Comparison of ENCODE assay signal across 8 mouse cellular contexts in genomic region chr14:47417346-47417745, GRCm38 (mm10). TPM values are rescaled to one million over a fixed set of nuclear protein-coding genes. Genes with fewer than 3 reads are reported as not detected.
DNase-seq lines count a peak whose midpoint lies in the region; ATAC-seq lines count a peak whose summit lies in the region.

No protein-coding gene starts in this region.

- H3K4me1 ChIP-seq in kidney, embryonic 14.5 days (ENCODE audit: control insufficient read depth, insufficient read depth, low read length) = peaks cover 9% of the 10 kb centered on the region; the same call in 1 of the 2 replicates
- H3K4me1 ChIP-seq in embryonic facial prominence, embryonic 12.5 days = peaks cover 18% of the 10 kb centered on the region
- peaks cover 9% of the 10 kb centered on the region for H3K4me1 ChIP-seq in intestine, embryonic 15.5 days (replicated peaks)
- H3K4me1 ChIP-seq in midbrain, embryonic 16.5 days (ENCODE audit: control insufficient read depth, insufficient read depth, low read length) = peaks cover 7% of the 10 kb centered on the region

- peak overlapping the region; percentile 63 for H3K4me2 ChIP-seq in kidney, embryonic 14.5 days (replicated peaks; ENCODE audit: low read depth, low read length)
- H3K4me2 ChIP-seq in embryonic facial prominence, embryonic 12.5 days (replicated peaks) = peak overlapping the region; percentile 77
- peak overlapping the region; percentile 64 for H3K4me2 ChIP-seq in intestine, embryonic 15.5 days (replicated peaks)
- H3K4me2 ChIP-seq in midbrain, embryonic 16.5 days (ENCODE audit: low read length) = peak overlapping the region; percentile 67

- no peak overlapping the region for H3K27ac ChIP-seq in kidney, embryonic 14.5 days (ENCODE audit: low read depth, low read length)
- no peak overlapping the region for H3K27ac ChIP-seq in embryonic facial prominence, embryonic 12.5 days
- no peak overlapping the region for H3K27ac ChIP-seq in intestine, embryonic 15.5 days
- no peak overlapping the region for H3K27ac ChIP-seq in midbrain, embryonic 16.5 days (ENCODE audit: low read length)

- no peaks in the 10 kb centered on the region for H3K9me3 ChIP-seq in kidney, embryonic 14.5 days (ENCODE audit: control insufficient read depth, low read length)
- no peaks in the 10 kb centered on the region for H3K9me3 ChIP-seq in embryonic facial prominence, embryonic 12.5 days
- no peaks in the 10 kb centered on the region for H3K9me3 ChIP-seq in intestine, embryonic 15.5 days
- H3K9me3 ChIP-seq in midbrain, embryonic 16.5 days (replicated peaks; ENCODE audit: control insufficient read depth, low read length, poor library complexity, severe bottlenecking) = no peaks in the 10 kb centered on the region

- no peak for DNase-seq in kidney, adult 9 months
- no peak for DNase-seq in thymus, postnatal 0 days (ENCODE audit: low spot score)
- DNase-seq in ovary, postnatal 10 days (ENCODE audit: low spot score) = no peak
- no peak for DNase-seq in layer of hippocampus, adult 9-11 months

- no peaks in the 10 kb centered on the region for H3K27me3 ChIP-seq in kidney, embryonic 14.5 days (ENCODE audit: control insufficient read depth, insufficient read depth, low read length)
- H3K27me3 ChIP-seq in embryonic facial prominence, embryonic 12.5 days = no peaks in the 10 kb centered on the region
- H3K27me3 ChIP-seq in intestine, embryonic 15.5 days (replicated peaks) = no peaks in the 10 kb centered on the region
- no peaks in the 10 kb centered on the region for H3K27me3 ChIP-seq in midbrain, embryonic 16.5 days (ENCODE audit: control insufficient read depth, insufficient read depth, low read depth, low read length)

- 26% methylated on average over 3 of the region's 3 CpGs for WGBS in kidney, embryonic 14.5 days
- WGBS in embryonic facial prominence, embryonic 12.5 days = 26% methylated on average over 3 of the region's 3 CpGs
- WGBS in intestine, embryonic 15.5 days = 21% methylated on average over 3 of the region's 3 CpGs
- 42% methylated on average over 3 of the region's 3 CpGs for WGBS in midbrain, embryonic 16.5 days

- H3K4me3 ChIP-seq in kidney, embryonic 14.5 days (ENCODE audit: low read length) = peak overlapping the region; percentile 57
- H3K4me3 ChIP-seq in embryonic facial prominence, embryonic 12.5 days = peak overlapping the region; percentile 64
- H3K4me3 ChIP-seq in intestine, embryonic 15.5 days (replicated peaks) = peak overlapping the region; percentile 58
- peak overlapping the region; percentile 36; the same call in 1 of the 2 replicates for H3K4me3 ChIP-seq in midbrain, embryonic 16.5 days (ENCODE audit: low read depth, low read length)

- H3K9ac ChIP-seq in kidney, embryonic 14.5 days (ENCODE audit: low read depth, low read length) = peak overlapping the region; percentile 58
- H3K9ac ChIP-seq in embryonic facial prominence, embryonic 12.5 days = peak overlapping the region; percentile 66
- H3K9ac ChIP-seq in intestine, embryonic 15.5 days = peak overlapping the region; percentile 11; the same call in 1 of the 2 replicates
- no peak overlapping the region for H3K9ac ChIP-seq in midbrain, embryonic 16.5 days (ENCODE audit: low read depth, low read length)

- no peak for ATAC-seq in kidney, embryonic 14.5 days (ENCODE audit: low FRiP score, low TSS enrichment)
- no peak for ATAC-seq in embryonic facial prominence, embryonic 12.5 days (ENCODE audit: insufficient number of reproducible peaks, insufficient read depth, low FRiP score, low TSS enrichment)
- ATAC-seq in intestine, embryonic 15.5 days = peak; percentile 49
- ATAC-seq in midbrain, embryonic 16.5 days = peak; percentile 15

- H3K36me3 ChIP-seq in kidney, embryonic 14.5 days (ENCODE audit: control insufficient read depth, insufficient read depth, low read length) = peaks cover 32% of the 10 kb centered on the region
- H3K36me3 ChIP-seq in embryonic facial prominence, embryonic 12.5 days = peaks cover 23% of the 10 kb centered on the region
- H3K36me3 ChIP-seq in intestine, embryonic 15.5 days = peaks cover 8% of the 10 kb centered on the region; the same call in 1 of the 2 replicates
- no peaks in the 10 kb centered on the region for H3K36me3 ChIP-seq in midbrain, embryonic 16.5 days (ENCODE audit: control insufficient read depth, insufficient read depth, low read length)

RNA-seq across cellular contexts. Expression of gene Dlgap5, which starts 0.9 kb away (rescaled TPM):
- 46.8 and 63.8 TPM in 2 replicates for polyA plus RNA-seq in kidney, embryonic 14.5 days (2014; fragmentation: Nextera tagmentation; extraction: Ambion mirVana)
- 52.7 and 57.9 TPM in 2 replicates for polyA plus RNA-seq in embryonic facial prominence, embryonic 12.5 days (2016; fragmentation: Nextera tagmentation; extraction: Ambion mirVana)
- 35.3 and 35.4 TPM in 2 replicates for polyA plus RNA-seq in intestine, embryonic 15.5 days (2015; fragmentation: Nextera tagmentation; extraction: Ambion mirVana)
- 3.8 and 4.4 TPM in 2 replicates for polyA plus RNA-seq in midbrain, embryonic 16.5 days (2015; fragmentation: Nextera tagmentation; extraction: Ambion mirVana)
- 41.8 and 46.4 TPM in 2 replicates for polyA plus RNA-seq in thymus, postnatal 0 days (2015; fragmentation: Nextera tagmentation; extraction: Ambion mirVana)

RNA-seq across cellular contexts. Expression of gene Fbxo34, which starts 32.9 kb away (rescaled TPM):
- 13.8 and 25.8 TPM in 2 replicates for polyA plus RNA-seq in kidney, embryonic 14.5 days (2014; fragmentation: Nextera tagmentation; extraction: Ambion mirVana)
- 23.5 and 26.5 TPM in 2 replicates for polyA plus RNA-seq in embryonic facial prominence, embryonic 12.5 days (2016; fragmentation: Nextera tagmentation; extraction: Ambion mirVana)
- 22.1 and 23.6 TPM in 2 replicates for polyA plus RNA-seq in intestine, embryonic 15.5 days (2015; fragmentation: Nextera tagmentation; extraction: Ambion mirVana)
- polyA plus RNA-seq in midbrain, embryonic 16.5 days (2015; fragmentation: Nextera tagmentation; extraction: Ambion mirVana) = 30.0 and 32.6 TPM in 2 replicates
- 18.2 and 20.3 TPM in 2 replicates for polyA plus RNA-seq in thymus, postnatal 0 days (2015; fragmentation: Nextera tagmentation; extraction: Ambion mirVana)

RNA-seq across cellular contexts. Expression of gene Lgals3, which starts 49.8 kb away (rescaled TPM):
- 11.2 and 12.0 TPM in 2 replicates for polyA plus RNA-seq in kidney, embryonic 14.5 days (2014; fragmentation: Nextera tagmentation; extraction: Ambion mirVana)
- 2.5 and 3.7 TPM in 2 replicates for polyA plus RNA-seq in embryonic facial prominence, embryonic 12.5 days (2016; fragmentation: Nextera tagmentation; extraction: Ambion mirVana)
- 19.5 and 25.7 TPM in 2 replicates for polyA plus RNA-seq in intestine, embryonic 15.5 days (2015; fragmentation: Nextera tagmentation; extraction: Ambion mirVana)
- polyA plus RNA-seq in midbrain, embryonic 16.5 days (2015; fragmentation: Nextera tagmentation; extraction: Ambion mirVana) = 2.6 and 5.0 TPM in 2 replicates
- 75.2 and 79.9 TPM in 2 replicates for polyA plus RNA-seq in thymus, postnatal 0 days (2015; fragmentation: Nextera tagmentation; extraction: Ambion mirVana)

Comparison
In these comparisons a context has a peak if more than half of its experiments do, and no peak if none do; other contexts are left out.
1. ATAC-seq: peak in intestine, embryonic 15.5 days (single experiment) and midbrain, embryonic 16.5 days (single experiment); none in kidney, embryonic 14.5 days (single experiment) and embryonic facial prominence, embryonic 12.5 days (single experiment).
2. Peak in every context shown above with its lines, with median percentiles within 50 percentile points of each other: H3K4me2 ChIP-seq and H3K4me3 ChIP-seq.